Mouse (Mus musculus): ENCODE measurements at regions not wholly inside any gene's neighbourhood (a gene's known extent, or its start where the extent isn't known, plus 50 kb on each side); places are given as distances from the start of the nearest gene placed in this dataset.

DNA sequence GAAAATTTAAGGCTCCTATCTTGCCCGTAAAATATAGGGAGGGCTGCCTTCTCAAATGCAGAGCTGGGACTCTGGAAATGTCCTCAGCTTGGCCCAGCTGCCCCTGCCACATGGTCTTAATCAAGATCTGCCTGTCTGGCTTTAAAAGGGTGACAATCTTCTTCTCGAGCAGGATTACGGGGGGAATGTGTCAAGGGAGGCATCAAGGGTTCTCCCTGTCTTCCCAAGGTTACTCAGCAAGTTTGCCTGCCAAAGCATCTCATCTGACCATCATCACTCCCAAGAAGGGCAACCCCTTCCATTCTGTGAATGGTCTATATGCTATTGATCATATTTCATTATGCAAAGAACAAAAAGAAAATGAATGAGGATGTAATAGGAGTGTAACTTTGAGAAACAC, 60.2 kb upstream of the Map3k1 start:
- TF ChIP-seq POLR2A (IDR thresholded peaks at IDR 0.05; ENCODE audit: borderline replicate concordance, low read depth, low read length) = no peak
- no peak for TF ChIP-seq CTCF (IDR thresholded peaks at IDR 0.05; ENCODE audit: low read depth, low read length)
